Mouse (Mus musculus): Measurements from ENCODE around the gene Zfp941. TPM values are rescaled to one million over a fixed set of nuclear protein-coding genes. Genes with fewer than 3 reads are reported as not detected.
"Not testable (repeated sequence)": the region's sequence is repeated elsewhere in the genome, so short reads cannot be mapped to it uniquely, and the experiment has no call there.

Gene Zfp941
- total RNA-seq, 1 experiment, result 12.0 TPM

DNA sequence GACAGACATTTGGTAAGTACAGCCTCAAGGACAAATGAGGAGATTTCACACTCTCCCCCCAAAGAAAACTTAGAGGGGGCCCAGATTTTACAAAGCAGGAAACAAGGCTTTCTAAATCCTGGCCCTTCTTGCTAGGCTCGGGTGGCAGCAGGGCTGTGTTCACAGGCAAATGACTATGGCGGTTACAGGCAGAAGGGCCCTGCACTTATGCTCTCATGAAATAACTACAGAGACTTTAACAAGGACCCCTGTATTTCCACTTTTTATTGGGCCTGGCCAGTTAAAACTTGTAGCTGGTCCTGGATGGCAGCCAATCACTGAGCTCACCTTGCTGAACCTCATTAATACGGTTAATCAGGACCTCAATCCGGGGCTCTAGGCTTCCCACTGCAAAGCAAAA, 41.4 kb downstream of the Zfp941 start:
- in situ Hi-C loops (cut with MboI; ENCODE audit: low sequenced_read_pairs in 2 of 2, unreplicated experiment in 2 of 2), result no loop called here
- H3K27ac ChIP-seq (ENCODE audit: insufficient read depth, low read depth, low read length, poor library complexity, severe bottlenecking), result no peak overlapping the region
- DNase-seq (ENCODE audit: low read depth, low spot score), result no peak

DNA sequence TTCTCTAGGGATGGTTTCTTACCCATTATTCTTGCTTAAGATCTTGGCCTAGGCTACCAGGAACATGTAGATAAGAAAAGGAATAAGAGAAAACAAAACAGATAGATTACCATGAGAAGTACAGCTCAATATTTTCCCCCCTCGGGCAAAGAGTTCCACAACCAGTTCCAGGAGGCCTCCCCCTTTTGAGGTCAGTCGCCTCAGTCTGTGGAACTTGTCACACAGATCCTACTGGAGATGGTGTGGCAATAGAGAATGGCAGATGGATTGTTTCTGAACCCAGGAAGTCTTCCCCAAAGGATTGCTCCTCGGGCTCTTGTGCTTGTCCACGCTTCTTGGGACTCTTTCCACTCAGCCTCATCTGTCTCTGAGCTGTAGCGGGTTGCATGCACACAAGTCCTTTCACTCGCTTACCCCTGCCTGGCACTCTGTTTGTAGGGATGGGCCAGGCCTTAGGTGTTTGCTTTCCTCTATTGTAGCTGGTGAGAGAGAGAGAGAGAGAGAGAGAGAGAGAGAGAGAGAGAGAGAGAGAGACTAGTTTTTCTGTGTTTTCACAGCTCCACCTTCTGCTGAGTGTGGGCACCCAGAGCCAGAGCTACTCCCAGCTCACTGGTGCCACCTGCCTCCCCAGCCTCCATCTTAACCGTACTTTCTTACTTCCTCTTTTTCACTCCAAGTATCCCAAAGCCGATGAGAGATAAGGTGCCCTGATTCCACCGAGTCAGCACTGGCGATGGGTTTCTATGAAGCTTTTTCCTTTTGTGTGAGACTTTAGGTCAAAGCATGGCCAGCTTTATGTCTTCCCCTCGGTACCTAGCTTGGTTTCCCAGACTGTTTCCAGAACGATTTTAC, 55.9 kb downstream of the Zfp941 start:
- Histone ChIP-seq H3K9me3 (ENCODE audit: control insufficient read depth, insufficient read depth, low read depth, low read length) (no peaks in the 10 kb centered on the region), H3K27ac (ENCODE audit: insufficient read depth, low read depth, low read length, poor library complexity, severe bottlenecking) (no peak overlapping the region), H3K36me3 (ENCODE audit: control insufficient read depth, insufficient read depth, low read length, poor library complexity, severe bottlenecking) (no peaks in the 10 kb centered on the region), H3K9ac (ENCODE audit: insufficient read depth, low read depth, low read length, poor library complexity, severe bottlenecking) (no peak overlapping the region), H3K4me1 (ENCODE audit: control insufficient read depth in 2 of 2, insufficient read depth in 2 of 2, low read length in 2 of 2, poor library complexity in 1 of 2) (no peaks in the 10 kb centered on the region), H3K4me3 (ENCODE audit: insufficient read depth in 1 of 2, low read depth in 1 of 2, low read length in 2 of 2, poor library complexity in 1 of 2, severe bottlenecking in 1 of 2) (no peak overlapping the region)
- no peak for DNase-seq (ENCODE audit: low read depth, low spot score)
- TF ChIP-seq HCFC1 (IDR thresholded peaks at IDR 0.05; ENCODE audit: borderline replicate concordance, insufficient read depth, low read length) (no peak), MAFK (IDR thresholded peaks at IDR 0.05; ENCODE audit: insufficient read depth, low read depth, low read length) (no peak), CHD2 (IDR thresholded peaks at IDR 0.05; ENCODE audit: low read depth, low read length) (no peak)
- in situ Hi-C loops (cut with MboI; ENCODE audit: low sequenced_read_pairs in 2 of 2, unreplicated experiment in 2 of 2), result no loop called here

More for the DNA sequence above, 41.4 kb downstream of the Zfp941 start:
- Histone ChIP-seq H3K4me1 (ENCODE audit: control insufficient read depth in 2 of 2, insufficient read depth in 2 of 2, low read length in 2 of 2, poor library complexity in 1 of 2) (no peaks in the 10 kb centered on the region), H3K36me3 (ENCODE audit: control insufficient read depth, insufficient read depth, low read length, poor library complexity, severe bottlenecking) (no peaks in the 10 kb centered on the region), H3K9ac (ENCODE audit: insufficient read depth, low read depth, low read length, poor library complexity, severe bottlenecking) (no peak overlapping the region), H3K9me3 (ENCODE audit: control insufficient read depth, insufficient read depth, low read depth, low read length) (no peaks in the 10 kb centered on the region), H3K4me3 (ENCODE audit: insufficient read depth in 1 of 2, low read depth in 1 of 2, low read length in 2 of 2, poor library complexity in 1 of 2, severe bottlenecking in 1 of 2) (no peak overlapping the region)
- TF ChIP-seq HCFC1 (IDR thresholded peaks at IDR 0.05; ENCODE audit: borderline replicate concordance, insufficient read depth, low read length) (no peak), ZC3H11A (IDR thresholded peaks at IDR 0.05; ENCODE audit: borderline replicate concordance, low read depth, low read length) (no peak), ZNF384 (IDR thresholded peaks at IDR 0.05; ENCODE audit: low read depth, low read length) (no peak), CHD2 (IDR thresholded peaks at IDR 0.05; ENCODE audit: low read depth, low read length) (no peak), MAFK (IDR thresholded peaks at IDR 0.05; ENCODE audit: insufficient read depth, low read depth, low read length) (no peak)

DNA sequence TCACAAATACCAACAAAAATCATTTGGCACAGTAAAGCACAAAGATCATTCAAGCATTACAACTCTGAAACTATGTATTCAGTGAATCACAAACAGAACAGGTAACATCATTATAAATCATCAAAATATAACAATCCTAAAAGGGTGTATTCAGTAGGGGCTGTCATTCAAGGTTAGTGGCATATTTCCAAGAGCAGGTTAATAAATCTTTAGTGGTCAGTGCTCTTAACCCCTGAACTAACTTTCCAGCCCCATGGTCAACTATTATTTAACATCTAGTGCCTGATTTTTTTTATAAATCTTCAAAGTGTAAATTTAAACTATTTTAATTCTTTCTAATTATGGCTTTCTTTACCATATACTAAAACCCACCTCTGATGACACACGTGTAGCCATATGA, 56.6 kb downstream of the Zfp941 start:
- DNase-seq (ENCODE audit: low read depth, low spot score); H3K4me3 ChIP-seq (ENCODE audit: insufficient read depth in 1 of 2, low read depth in 1 of 2, low read length in 2 of 2, poor library complexity in 1 of 2, severe bottlenecking in 1 of 2); H3K36me3 ChIP-seq (ENCODE audit: control insufficient read depth, insufficient read depth, low read length, poor library complexity, severe bottlenecking); in situ Hi-C loops (cut with MboI; ENCODE audit: low sequenced_read_pairs in 2 of 2, unreplicated experiment in 2 of 2); H3K9me3 ChIP-seq (ENCODE audit: control insufficient read depth, insufficient read depth, low read depth, low read length); H3K4me1 ChIP-seq (ENCODE audit: control insufficient read depth in 2 of 2, insufficient read depth in 2 of 2, low read length in 2 of 2, poor library complexity in 1 of 2); H3K27ac ChIP-seq (ENCODE audit: insufficient read depth, low read depth, low read length, poor library complexity, severe bottlenecking); H3K9ac ChIP-seq (ENCODE audit: insufficient read depth, low read depth, low read length, poor library complexity, severe bottlenecking): not testable (repeated sequence)

DNA sequence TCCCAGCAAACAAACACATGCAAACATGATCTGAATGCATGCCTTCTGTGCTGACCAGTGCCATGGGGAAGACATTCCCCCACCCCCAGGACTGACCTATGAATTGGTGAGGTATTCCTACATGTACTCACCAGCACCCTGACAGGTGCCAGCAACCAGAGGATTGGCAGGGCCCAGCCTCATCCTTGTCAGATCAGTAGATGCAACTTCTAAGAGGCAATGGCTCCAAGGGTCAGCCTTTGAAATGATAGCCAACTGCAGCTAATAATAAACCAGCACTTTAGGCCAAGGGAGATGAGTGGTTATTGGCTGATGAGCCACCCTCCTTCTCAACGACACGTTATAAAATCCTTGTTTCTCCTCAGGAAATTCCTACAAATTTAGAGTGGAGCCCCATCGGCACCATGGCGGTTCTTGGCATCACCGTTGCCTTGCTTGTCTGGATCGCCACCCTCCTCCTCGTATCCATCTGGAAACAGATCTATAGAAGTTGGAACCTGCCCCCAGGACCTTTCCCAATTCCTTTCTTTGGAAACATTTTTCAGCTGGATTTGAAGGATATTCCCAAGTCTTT, 58.4 kb downstream of the Zfp941 start, which contains the start of gene Cyp2e1:
Gene Cyp2e1, plus strand, starts transcription at position 293 of the 574 bp plus-strand sequence.
- no peaks in the 10 kb centered on the region for H3K36me3 ChIP-seq (ENCODE audit: control insufficient read depth, insufficient read depth, low read length, poor library complexity, severe bottlenecking)
- no peaks in the 10 kb centered on the region for H3K4me1 ChIP-seq (ENCODE audit: control insufficient read depth in 2 of 2, insufficient read depth in 2 of 2, low read length in 2 of 2, poor library complexity in 1 of 2)
- TF ChIP-seq CHD2 (IDR thresholded peaks at IDR 0.05; ENCODE audit: low read depth, low read length) (no peak), ZNF384 (IDR thresholded peaks at IDR 0.05; ENCODE audit: low read depth, low read length) (no peak), ZC3H11A (IDR thresholded peaks at IDR 0.05; ENCODE audit: borderline replicate concordance, low read depth, low read length) (no peak), HCFC1 (IDR thresholded peaks at IDR 0.05; ENCODE audit: borderline replicate concordance, insufficient read depth, low read length) (no peak), MAFK (IDR thresholded peaks at IDR 0.05; ENCODE audit: insufficient read depth, low read depth, low read length) (no peak)
- no peaks in the 10 kb centered on the region for H3K9me3 ChIP-seq (ENCODE audit: control insufficient read depth, insufficient read depth, low read depth, low read length)
- DNase-seq (ENCODE audit: low read depth, low spot score), result no peak
- H3K27ac ChIP-seq (ENCODE audit: insufficient read depth, low read depth, low read length, poor library complexity, severe bottlenecking), result no peak within 1 kb of the TSS
- in situ Hi-C loops (cut with MboI; ENCODE audit: low sequenced_read_pairs in 2 of 2, unreplicated experiment in 2 of 2), result no loop called here
- no peak within 1 kb of the TSS for H3K9ac ChIP-seq (ENCODE audit: insufficient read depth, low read depth, low read length, poor library complexity, severe bottlenecking)
- H3K4me3 ChIP-seq (ENCODE audit: insufficient read depth in 1 of 2, low read depth in 1 of 2, low read length in 2 of 2, poor library complexity in 1 of 2, severe bottlenecking in 1 of 2), result no peak within 1 kb of the TSS
